Mouse (Mus musculus) hindlimb bud, embryonic 11.5 days (tissue): ENCODE results near the gene Gm38392.

ENCODE experiments used
- DNase-seq: peaks from one replicate; pipeline ENCODE4 v3.0.0-alpha.2; 2012; ENCODE audit warnings: low read depth, low spot score; ENCODE audit errors: extremely low spot score

Gm38392 gene

DNA sequence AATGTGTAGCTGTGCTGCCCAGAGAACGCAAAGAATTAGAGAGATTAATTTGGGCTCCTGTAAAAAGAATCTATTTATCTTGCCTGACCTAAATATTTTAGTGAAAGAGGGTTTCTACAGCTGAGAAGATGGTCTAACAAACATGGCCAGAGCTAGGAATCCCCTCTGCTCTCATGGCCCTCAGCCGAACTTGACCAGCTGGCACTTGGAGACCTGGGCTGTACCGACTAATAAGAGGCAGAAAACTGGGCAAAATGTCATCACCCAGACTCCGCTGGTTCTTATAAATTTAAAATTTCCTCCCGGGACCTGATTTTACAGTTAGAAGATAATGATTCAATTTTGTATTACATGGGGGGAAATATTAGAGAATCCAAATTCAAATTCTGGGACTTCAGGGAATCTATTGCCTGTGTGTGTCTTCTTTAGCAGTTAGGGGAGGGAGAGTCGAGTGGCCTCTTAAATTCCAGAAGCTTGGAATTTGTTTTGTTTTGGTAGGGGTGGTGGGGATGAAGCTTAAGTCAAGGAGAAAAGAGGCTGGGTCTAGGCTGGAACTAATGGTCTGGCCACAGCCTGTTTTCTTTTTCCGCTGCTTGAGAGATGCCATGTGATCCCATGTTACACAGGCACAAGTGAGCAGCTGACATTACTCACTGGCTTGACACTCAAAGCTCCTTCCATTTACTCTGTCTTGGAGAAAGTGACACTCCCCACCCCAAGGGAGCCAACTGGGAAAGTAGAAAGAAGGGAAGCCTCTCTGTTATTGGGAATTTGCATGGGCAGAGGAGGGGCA lies 70.3 kb downstream of the Gm38392 start:
- DNase-seq, result no peak

DNA sequence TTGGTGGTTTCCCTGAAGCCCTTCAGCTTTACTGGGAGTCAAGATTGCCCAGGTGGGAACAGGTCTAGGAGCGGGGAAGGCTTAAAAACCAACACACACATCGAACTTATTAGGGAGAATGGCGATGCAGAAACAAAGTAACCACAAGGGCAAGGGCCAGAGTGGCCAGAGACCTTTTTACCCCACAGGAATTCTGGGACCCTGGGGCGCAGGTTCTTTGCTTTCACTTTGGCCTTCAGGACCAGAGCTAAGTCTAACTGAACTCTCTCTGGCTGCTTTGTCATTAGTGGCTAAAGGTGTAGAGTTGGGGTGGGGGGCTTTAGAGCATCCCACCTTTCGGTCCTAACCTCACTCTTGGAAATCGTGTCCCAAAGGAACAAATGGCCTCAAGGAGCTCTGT lies 70.9 kb downstream of the Gm38392 start:
- no peak for DNase-seq

- DNase-seq, result no peak
Measured at GRCm38 (mm10) chr3:88215553-88216004, 71.4 kb downstream of the Gm38392 start.

GRCm38 (mm10) chr3:88214971-88215552 lies 71.9 kb downstream of the Gm38392 start:
- no peak for DNase-seq

- DNase-seq, result no peak
Measured at GRCm38 (mm10) chr3:88214197-88214938, 72.6 kb downstream of the Gm38392 start.

- no peak for DNase-seq
Measured at GRCm38 (mm10) chr3:88213019-88213418, 74.0 kb downstream of the Gm38392 start.

GRCm38 (mm10) chr3:88212356-88212755 lies 74.7 kb downstream of the Gm38392 start:
- no peak for DNase-seq

GRCm38 (mm10) chr3:88210918-88211317 lies 76.1 kb downstream of the Gm38392 start:
- no peak for DNase-seq

DNA sequence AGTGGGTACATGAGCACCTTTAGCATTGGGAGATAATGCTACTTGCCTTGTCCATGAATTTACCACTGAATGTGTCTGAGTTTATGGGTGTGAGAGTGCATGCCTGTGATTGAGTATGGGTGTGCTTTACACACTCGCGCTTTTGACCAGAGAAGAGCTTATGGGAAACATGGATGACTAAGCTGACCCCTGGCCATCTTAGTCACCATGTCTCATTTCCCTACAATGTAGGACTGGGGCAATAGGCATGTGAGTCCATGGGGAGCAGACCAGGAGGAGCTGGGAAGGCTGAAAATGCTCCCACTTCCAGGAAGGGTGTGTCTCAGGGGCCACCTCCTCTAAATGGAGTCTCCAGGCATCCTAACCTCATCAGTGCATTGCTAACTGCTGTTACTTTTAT lies 76.9 kb downstream of the Gm38392 start:
- no peak for DNase-seq

DNA sequence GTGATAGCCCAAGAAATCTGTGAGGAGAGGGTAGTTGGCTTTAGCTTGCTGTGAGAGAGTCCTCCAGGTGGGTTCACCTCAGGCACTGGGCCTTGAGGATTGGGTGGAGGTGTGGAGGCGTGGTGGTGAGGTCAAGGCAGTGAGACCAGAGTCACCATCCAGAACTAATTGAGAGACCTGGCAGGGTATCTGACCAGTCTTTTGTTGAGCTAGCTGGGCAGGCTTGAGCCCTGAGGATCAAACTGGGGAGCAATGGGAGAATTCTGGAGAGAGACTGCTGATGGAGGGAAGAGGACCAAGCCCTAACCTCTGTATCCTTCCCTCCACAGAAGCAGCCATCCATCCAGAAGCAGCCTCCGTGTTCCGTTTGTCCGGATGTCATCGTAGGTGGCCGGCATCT lies 77.7 kb downstream of the Gm38392 start:
- DNase-seq, result no peak

DNA sequence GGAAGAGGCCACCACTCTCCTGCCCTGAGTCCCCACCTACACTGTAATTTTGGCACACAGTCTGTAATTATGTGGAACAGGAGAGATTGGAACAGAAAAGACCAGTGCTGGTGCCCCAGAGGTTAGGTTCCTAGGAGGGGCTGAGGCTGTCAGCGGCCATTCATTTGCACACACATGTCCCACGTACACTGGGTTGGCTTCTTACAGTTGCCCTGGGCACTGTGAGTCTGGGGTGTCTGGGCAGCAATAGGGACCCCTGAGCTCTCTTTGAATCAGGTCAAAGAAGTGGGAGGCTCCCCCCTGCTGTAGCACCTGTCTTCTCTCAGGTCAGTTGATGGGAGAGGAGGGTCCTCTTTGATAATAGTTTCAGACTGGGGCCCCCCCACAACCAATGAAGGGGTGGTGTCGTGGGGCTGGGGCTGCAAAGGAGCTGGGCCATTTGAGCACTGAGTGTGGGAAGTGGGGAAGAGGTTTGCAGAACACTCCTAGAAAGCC lies 78.7 kb downstream of the Gm38392 start:
- no peak for DNase-seq

GRCm38 (mm10) chr3:88207451-88208100 lies 79.4 kb downstream of the Gm38392 start:
- no peak for DNase-seq

DNA sequence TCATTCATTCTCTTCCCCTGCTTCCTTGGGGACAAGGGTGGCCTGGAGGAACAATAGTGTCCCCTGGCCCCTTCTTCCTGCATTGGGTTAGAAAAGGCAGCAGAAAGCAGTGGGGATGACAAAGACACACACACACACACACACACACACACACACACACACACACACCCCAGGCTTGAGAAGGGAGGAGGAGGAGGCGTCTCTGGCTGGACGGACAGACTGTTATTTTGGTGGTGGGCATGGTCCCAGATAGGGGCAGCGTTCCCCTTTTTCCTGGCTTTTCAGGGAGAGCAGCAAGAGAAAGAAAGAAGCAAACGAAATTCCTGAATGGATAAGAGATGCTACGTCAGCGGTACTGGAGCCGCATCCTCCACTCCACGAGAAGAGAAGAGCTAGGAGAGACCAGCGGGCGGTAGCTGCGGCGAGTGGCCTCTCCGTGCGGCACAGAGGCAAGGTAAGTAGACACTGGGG lies 80.1 kb downstream of the Gm38392 start:
- no peak for DNase-seq

GRCm38 (mm10) chr3:88206500-88206899 lies 80.5 kb downstream of the Gm38392 start:
- DNase-seq, result no peak

- no peak for DNase-seq
Measured at GRCm38 (mm10) chr3:88205563-88206491, 81.2 kb downstream of the Gm38392 start.

GRCm38 (mm10) chr3:88205176-88205562 lies 81.8 kb downstream of the Gm38392 start:
- DNase-seq, result no peak

DNA sequence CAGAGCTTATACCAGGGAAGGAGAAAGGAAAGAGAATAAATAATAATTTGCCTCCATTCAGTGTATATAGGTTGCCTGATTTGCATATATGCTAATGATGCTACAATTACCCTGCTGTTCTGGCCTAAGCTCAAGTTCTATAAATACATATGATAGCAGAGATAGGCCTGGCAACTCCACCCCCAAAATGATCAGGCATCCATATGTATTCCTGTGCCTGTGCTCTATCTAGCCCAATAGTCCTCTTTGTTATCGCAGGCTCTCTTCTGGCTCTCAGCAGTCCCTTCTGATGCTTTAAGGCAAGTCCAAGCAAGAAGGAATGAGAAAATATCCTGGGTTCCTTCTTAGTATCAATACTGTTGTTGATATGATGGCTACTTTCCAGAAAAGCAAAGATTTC lies 82.3 kb downstream of the Gm38392 start:
- no peak for DNase-seq

- DNase-seq, result no peak
Measured at GRCm38 (mm10) chr3:88203999-88204700, 82.9 kb downstream of the Gm38392 start.

GRCm38 (mm10) chr3:88203456-88203855 lies 83.6 kb downstream of the Gm38392 start:
- DNase-seq, result no peak
